Mouse (Mus musculus) limb, embryonic 14.5 days (tissue): ENCODE data around the gene Fubp1. TPM values are rescaled to one million over a fixed set of nuclear protein-coding genes. Genes with fewer than 3 reads are reported as not detected.

ENCODE experiments used
- ATAC-seq: fragments of 200-750 bp; cut with Nextera tagmentation; 2 replicates; pipeline ENCODE4 v1.8.0; 2017; ENCODE audit warnings: low read depth, moderate number of reproducible peaks, moderate TSS enrichment; ENCODE audit not compliant: low FRiP score
- DNase-seq: peaks from one replicate; pipeline ENCODE4 v3.0.0-alpha.2; 2015; ENCODE audit warnings: low spot score
- H3K27ac ChIP-seq: fragments of 300-500 bp; sonication (generic); replicated peaks from 2 replicates; pipeline ENCODE4 v1.5.1; 2014; ENCODE audit warnings: low read depth, mild to moderate bottlenecking, low read length, moderate library complexity, mixed read lengths
- H3K27me3 ChIP-seq: fragments of 300-500 bp; sonication (generic); 2 replicates; pipeline ENCODE4 v1.6.1; 2014; ENCODE audit warnings: low read length, mixed read lengths; ENCODE audit not compliant: control insufficient read depth, insufficient read depth
- H3K36me3 ChIP-seq: fragments of 300-500 bp; sonication (generic); 2 replicates; pipeline ENCODE4 v1.6.1; 2014; ENCODE audit warnings: mild to moderate bottlenecking, low read length, moderate library complexity, mixed read lengths; ENCODE audit not compliant: control insufficient read depth, insufficient read depth
- H3K4me1 ChIP-seq: fragments of 300-500 bp; sonication (generic); 2 replicates; pipeline ENCODE4 v1.6.1; 2014; ENCODE audit warnings: antibody characterized with exemption, low read length, mixed read lengths; ENCODE audit not compliant: control insufficient read depth, insufficient read depth
- H3K4me2 ChIP-seq: fragments of 300-500 bp; sonication (generic); replicated peaks from 2 replicates; pipeline ENCODE4 v1.6.1; 2014; ENCODE audit warnings: low read depth, mild to moderate bottlenecking, low read length, moderate library complexity; ENCODE audit not compliant: severe bottlenecking
- H3K4me3 ChIP-seq: fragments of 300-500 bp; sonication (generic); replicated peaks from 2 replicates; pipeline ENCODE4 v1.5.1; 2014; ENCODE audit warnings: low read length
- H3K9ac ChIP-seq: fragments of 300-500 bp; sonication (generic); 2 replicates; pipeline ENCODE4 v1.6.1; 2014; ENCODE audit warnings: mild to moderate bottlenecking, low read depth, low read length, moderate library complexity; ENCODE audit not compliant: severe bottlenecking
- H3K9me3 ChIP-seq: fragments of 300-500 bp; sonication (generic); 2 replicates; pipeline ENCODE4 v1.6.1; 2016; ENCODE audit warnings: low read length; ENCODE audit not compliant: control insufficient read depth
- POLR2A ChIP-seq: fragments of 200-500 bp; IDR thresholded peaks from 2 replicates; pipeline ENCODE4 v1.8.0; 2012; ENCODE audit warnings: inconsistent platforms, mild to moderate bottlenecking, moderate library complexity, borderline replicate concordance; ENCODE audit not compliant: insufficient read depth, insufficient read length; ENCODE audit errors: extremely low read depth
- WGBS: fragments of 180-500 bp; shearing (Covaris S2); extraction: QIAGEN DNeasy Blood & Tissue Kit; methylation state at CpG from one replicate; pipeline ENCODE4 v1.1.7; 2014; 5-methylcytosine and 5-hydroxymethylcytosine counted together
- polyA plus RNA-seq, 2 experiments: library from polyadenylated mRNA; depleted of rRNA in 1 of 2; stranded (reverse) in 1 of 2; unstranded in 1 of 2; fragments of >200 nt; fragmentation: Nextera tagmentation in 1 of 2; extraction: Ambion mirVana in 1 of 2; gene quantifications; 2 replicates each; pipeline versions ENCODE4 v1.2.1 to v1.2.3; 2012 to 2014

Fubp1 gene
- polyA plus RNA-seq, 2 experiments: 223 to 232 TPM

- Histone ChIP-seq H3K9ac (no peak overlapping the region), H3K4me1 (no peaks in the 10 kb centered on the region), H3K36me3 (peaks cover 12% of the 10 kb centered on the region), H3K27me3 (no peaks in the 10 kb centered on the region), H3K4me3 (no peak overlapping the region), H3K4me2 (no peak overlapping the region), H3K9me3 (no peaks in the 10 kb centered on the region), H3K27ac (no peak overlapping the region)
- no peak for DNase-seq
- 83% methylated on average over 6 of the region's 6 CpGs for WGBS
- TF ChIP-seq POLR2A: no peak
- ATAC-seq: no peak
Measured at GRCm38 (mm10) chr3:152271876-152272275, 61.7 kb downstream of the Fubp1 start.

- TF ChIP-seq POLR2A: no peak
- Histone ChIP-seq H3K36me3 (peaks cover 12% of the 10 kb centered on the region), H3K4me1 (no peaks in the 10 kb centered on the region), H3K27ac (no peak overlapping the region), H3K27me3 (no peaks in the 10 kb centered on the region), H3K9ac (no peak overlapping the region), H3K4me3 (no peak overlapping the region), H3K4me2 (no peak overlapping the region), H3K9me3 (no peaks in the 10 kb centered on the region)
- 84% methylated on average over 20 of the region's 20 CpGs for WGBS
- DNase-seq (no peak), ATAC-seq (no peak)
Measured at GRCm38 (mm10) chr3:152272974-152273685, 62.9 kb downstream of the Fubp1 start.

- Histone ChIP-seq H3K27ac (no peak overlapping the region), H3K4me1 (no peaks in the 10 kb centered on the region), H3K9me3 (no peaks in the 10 kb centered on the region), H3K27me3 (no peaks in the 10 kb centered on the region), H3K4me3 (no peak overlapping the region), H3K36me3 (peaks cover 12% of the 10 kb centered on the region), H3K9ac (no peak overlapping the region), H3K4me2 (no peak overlapping the region)
- ATAC-seq (no peak), DNase-seq (no peak)
- 83% methylated on average over 8 of the region's 8 CpGs for WGBS
- TF ChIP-seq POLR2A: no peak
Measured at GRCm38 (mm10) chr3:152275008-152275407, 64.8 kb downstream of the Fubp1 start.

- DNase-seq: no peak
Measured at GRCm38 (mm10) chr3:152276935-152277334, 66.7 kb downstream of the Fubp1 start.

GRCm38 (mm10) chr3:152277912-152278311 is 67.7 kb downstream of the Fubp1 start:
- DNase-seq (no peak), ATAC-seq (no peak)
- no peaks in the 10 kb centered on the region for H3K9me3 ChIP-seq
- no peak overlapping the region for H3K9ac ChIP-seq
- no peak overlapping the region for H3K27ac ChIP-seq
- no peaks in the 10 kb centered on the region for H3K27me3 ChIP-seq
- no peak overlapping the region for H3K4me3 ChIP-seq
- no peaks in the 10 kb centered on the region for H3K4me1 ChIP-seq
- no peak for TF ChIP-seq POLR2A
- H3K4me2 ChIP-seq: no peak overlapping the region
- H3K36me3 ChIP-seq: peaks cover 24% of the 10 kb centered on the region
- WGBS: 90% methylated on average over 2 of the region's 2 CpGs

More at GRCm38 (mm10) chr3:152276935-152277334, 66.7 kb downstream of the Fubp1 start:
- no peak for ATAC-seq
- WGBS: 94% methylated on average over 3 of the region's 3 CpGs
- H3K36me3 ChIP-seq: peaks cover 15% of the 10 kb centered on the region
- H3K27ac ChIP-seq: no peak overlapping the region
- H3K4me1 ChIP-seq: no peaks in the 10 kb centered on the region
- H3K9me3 ChIP-seq: no peaks in the 10 kb centered on the region
- TF ChIP-seq POLR2A: no peak
- H3K27me3 ChIP-seq: no peaks in the 10 kb centered on the region
- no peak overlapping the region for H3K4me3 ChIP-seq
- no peak overlapping the region for H3K9ac ChIP-seq
- H3K4me2 ChIP-seq: no peak overlapping the region
